Mouse (Mus musculus) MEL (cell line): ENCODE results near the gene Palm3. TPM values are rescaled to one million over a fixed set of nuclear protein-coding genes. Genes with fewer than 3 reads are reported as not detected.

Experiments
- DNase-seq: peaks from one replicate; pipeline ENCODE4 v3.0.0; 2011; ENCODE audit warnings: low read depth, low spot score
- H3K27ac ChIP-seq: 2 replicates; pipeline ENCODE4 v1.5.1; 2012; ENCODE audit warnings: low read depth, mild to moderate bottlenecking, control low read depth, low read length, moderate library complexity; ENCODE audit not compliant: control insufficient read depth
- H3K27me3 ChIP-seq, 2 experiments: fragments of 150-350 bp in 1 of 2; sonication (generic) in 1 of 2; 2 replicates each; pipeline ENCODE4 v1.6.1; 2012; ENCODE audit warnings: low read length in 2 of 2, mild to moderate bottlenecking in 2 of 2, improper control_type of control experiment in 1 of 2, moderate library complexity in 1 of 2; ENCODE audit not compliant: insufficient read depth in 2 of 2, control insufficient read depth in 1 of 2
- H3K36me3 ChIP-seq, 2 experiments: 2 replicates each; pipeline ENCODE4 v1.6.1; 2012 to 2014; ENCODE audit warnings: low read length in 2 of 2, improper control_type of control experiment in 1 of 2, inconsistent platforms in 1 of 2, mild to moderate bottlenecking in 1 of 2; ENCODE audit not compliant: insufficient read depth in 2 of 2, control insufficient read depth in 1 of 2
- H3K4me1 ChIP-seq, 2 experiments: fragments of 150-350 bp in 1 of 2; sonication (generic) in 1 of 2; 2 replicates each; pipeline ENCODE4 v1.6.1; 2012; ENCODE audit warnings: low read length in 2 of 2, improper control_type of control experiment in 1 of 2, mild to moderate bottlenecking in 1 of 2; ENCODE audit not compliant: insufficient read depth in 2 of 2, control insufficient read depth in 1 of 2
- H3K4me3 ChIP-seq, 2 experiments: fragments of 150-350 bp in 1 of 2; sonication (generic) in 1 of 2; 2 replicates each; pipeline ENCODE4 v1.5.1; 2012; ENCODE audit warnings: low read depth in 2 of 2, low read length in 2 of 2, mild to moderate bottlenecking in 2 of 2, moderate library complexity in 2 of 2, control low read depth in 1 of 2, improper control_type of control experiment in 1 of 2; ENCODE audit not compliant: control insufficient read depth in 1 of 2, insufficient read depth in 1 of 2
- H3K79me2 ChIP-seq: 2 replicates; pipeline ENCODE4 v1.6.1; 2012; ENCODE audit warnings: mild to moderate bottlenecking, low read length, moderate library complexity; ENCODE audit not compliant: control insufficient read depth, poor library complexity, insufficient read depth
- H3K9ac ChIP-seq: 2 replicates; pipeline ENCODE4 v1.6.1; 2012; ENCODE audit warnings: low read depth, mild to moderate bottlenecking, control low read depth, low read length, moderate library complexity; ENCODE audit not compliant: control insufficient read depth, poor library complexity, severe bottlenecking
- H3K9me3 ChIP-seq: fragments of 150-350 bp; sonication (generic); replicated peaks from 2 replicates; pipeline ENCODE4 v1.6.1; 2012; ENCODE audit warnings: mild to moderate bottlenecking, low read length, improper control_type of control experiment, moderate library complexity; ENCODE audit not compliant: insufficient read depth
- CHD1 ChIP-seq: IDR thresholded peaks from 2 replicates; pipeline ENCODE4 v1.6.1; 2012; ENCODE audit warnings: low read depth, mild to moderate bottlenecking, inconsistent platforms, low read length, improper control_type of control experiment
- CHD2 ChIP-seq: IDR thresholded peaks from 2 replicates; pipeline ENCODE4 v1.6.1; 2011; ENCODE audit warnings: low read length, improper control_type of control experiment
- ETS1 ChIP-seq: IDR thresholded peaks from 2 replicates; pipeline ENCODE4 v1.6.1; 2012; ENCODE audit warnings: low read depth, mild to moderate bottlenecking, inconsistent platforms, low read length, improper control_type of control experiment, moderate library complexity
- GABPA ChIP-seq: IDR thresholded peaks from 2 replicates; pipeline ENCODE4 v1.6.1; 2012; ENCODE audit warnings: low read depth, mild to moderate bottlenecking, inconsistent platforms, low read length, improper control_type of control experiment, moderate library complexity
- MAX ChIP-seq: IDR thresholded peaks from 2 replicates; pipeline ENCODE4 v1.6.1; 2011; ENCODE audit warnings: low read length, improper control_type of control experiment
- MAZ ChIP-seq: IDR thresholded peaks from 2 replicates; pipeline ENCODE4 v1.6.1; 2012; ENCODE audit warnings: low read depth, mild to moderate bottlenecking, inconsistent platforms, low read length, improper control_type of control experiment
- MXI1 ChIP-seq: IDR thresholded peaks from 2 replicates; pipeline ENCODE4 v1.6.1; 2011; ENCODE audit warnings: mild to moderate bottlenecking, low read depth, low read length, improper control_type of control experiment
- MYC ChIP-seq: IDR thresholded peaks from 2 replicates; pipeline ENCODE4 v1.6.1; 2011; ENCODE audit warnings: low read depth, mild to moderate bottlenecking, low read length, improper control_type of control experiment, moderate library complexity
- NRF1 ChIP-seq: IDR thresholded peaks from 2 replicates; pipeline ENCODE4 v1.6.1; 2014; ENCODE audit warnings: low read depth, mild to moderate bottlenecking, inconsistent platforms, low read length, improper control_type of control experiment, moderate library complexity; ENCODE audit not compliant: poor library complexity, insufficient read depth, severe bottlenecking
- POLR2A ChIP-seq, 2 experiments: IDR thresholded peaks; 2 replicates each; pipeline ENCODE4 v1.6.1; 2011 to 2012; ENCODE audit warnings: low read length in 2 of 2, mild to moderate bottlenecking in 2 of 2, control low read depth in 1 of 2, improper control_type of control experiment in 1 of 2, low read depth in 1 of 2, moderate library complexity in 1 of 2; ENCODE audit not compliant: control insufficient read depth in 1 of 2, insufficient read depth in 1 of 2, poor library complexity in 1 of 2
- POLR2AphosphoS5 ChIP-seq: IDR thresholded peaks from 2 replicates; pipeline ENCODE4 v1.6.1; 2012; ENCODE audit warnings: low read depth, borderline replicate concordance, mild to moderate bottlenecking, inconsistent platforms, low read length, moderate library complexity, mixed read lengths
- RAD21 ChIP-seq: IDR thresholded peaks from 2 replicates; pipeline ENCODE4 v1.6.1; 2011; ENCODE audit warnings: mild to moderate bottlenecking, low read depth, low read length, improper control_type of control experiment
- RCOR1 ChIP-seq: IDR thresholded peaks from 2 replicates; pipeline ENCODE4 v1.6.1; 2012; ENCODE audit warnings: low read depth, mild to moderate bottlenecking, inconsistent platforms, low read length, improper control_type of control experiment
- SIN3A ChIP-seq: IDR thresholded peaks from 2 replicates; pipeline ENCODE4 v1.6.1; 2012; ENCODE audit warnings: low read length, improper control_type of control experiment, inconsistent platforms
- TCF12 ChIP-seq: IDR thresholded peaks from 2 replicates; pipeline ENCODE4 v1.6.1; 2014; ENCODE audit warnings: low read depth, mild to moderate bottlenecking, inconsistent platforms, low read length, improper control_type of control experiment, moderate library complexity
- ZKSCAN1 ChIP-seq: IDR thresholded peaks from 2 replicates; pipeline ENCODE4 v1.6.1; 2012; ENCODE audit warnings: low read depth, mild to moderate bottlenecking, inconsistent platforms, low read length, improper control_type of control experiment, moderate library complexity
- ZMIZ1 ChIP-seq: IDR thresholded peaks from 2 replicates; pipeline ENCODE4 v1.6.1; 2012; ENCODE audit warnings: low read depth, mild to moderate bottlenecking, inconsistent platforms, low read length, improper control_type of control experiment, moderate library complexity
- polyA plus RNA-seq, 2 experiments: library from polyadenylated mRNA; stranded (reverse) in 1 of 2; unstranded in 1 of 2; fragments of >175 nt in 1 of 2; fragments of >200 nt in 1 of 2; gene quantifications; 2 replicates each; pipeline versions ENCODE4 v1.2.1 to v1.2.4; 2012; ENCODE audit warnings: low replicate concordance in 2 of 2, low read depth in 1 of 2; ENCODE audit not compliant: insufficient read length in 2 of 2, insufficient read depth in 1 of 2, missing spikeins in 1 of 2
- total RNA-seq: library from RNA; depleted of rRNA; stranded (reverse); fragments of 300-350 nt; gene quantifications from 2 replicates; pipeline ENCODE4 v1.2.3, GENCODE M21; 2012

Gene Palm3
- total and polyA plus RNA-seq, 3 experiments: 0.65 to 3.6 TPM; not detected in 1

- no peaks in the 10 kb centered on the region for H3K9me3 ChIP-seq
- H3K9ac ChIP-seq: peak overlapping the region; percentile 37
- H3K36me3 ChIP-seq: peaks cover 2 to 10% of the 10 kb centered on the region in 2 experiments
- no peak for TF ChIP-seq ZMIZ1
- 0 out of 2 replicates have a peak, but pooled peaks have one; percentile 58 for TF ChIP-seq MAZ
- no peaks in the 10 kb centered on the region for H3K27me3 ChIP-seq
- peak overlapping the region in 1 of 2 experiments; percentile 46; a peak in 2 of 4 replicates for H3K4me3 ChIP-seq
- peak overlapping the region; percentile 32; the same call in 1 of the 2 replicates for H3K27ac ChIP-seq
- peak; percentile 78 for DNase-seq
- H3K79me2 ChIP-seq: no peaks in the 10 kb centered on the region
- H3K4me1 ChIP-seq: peaks cover 6 to 12% of the 10 kb centered on the region in 2 experiments
Observed at GRCm38 (mm10) chr8:83989243-83989642, 32.0 kb upstream of the Palm3 start.

GRCm38 (mm10) chr8:83990170-83990569 lies 31.1 kb upstream of the Palm3 start:
- H3K9ac ChIP-seq: no peak overlapping the region
- TF ChIP-seq POLR2AphosphoS5: no peak
- TF ChIP-seq SIN3A: no peak
- no peak for TF ChIP-seq MAX
- no peak for TF ChIP-seq CHD1
- no peak for TF ChIP-seq ETS1
- TF ChIP-seq RAD21: no peak
- TF ChIP-seq ZKSCAN1: no peak
- no peak for TF ChIP-seq MYC
- TF ChIP-seq GABPA: no peak
- TF ChIP-seq NRF1: no peak
- TF ChIP-seq CHD2: no peak
- no peak for TF ChIP-seq MXI1
- TF ChIP-seq RCOR1: no peak
- TF ChIP-seq POLR2A (IDR thresholded peaks at IDR 0.05; ENCODE audit: control insufficient read depth in 1 of 2, insufficient read depth in 1 of 2, low read depth in 1 of 2, low read length in 2 of 2, poor library complexity in 1 of 2): no peak
- TF ChIP-seq TCF12: no peak
- TF ChIP-seq, all 39 proteins: peak for 0
- Histone ChIP-seq H3K4me1 (peaks cover 6 to 12% of the 10 kb centered on the region in 2 experiments), H3K36me3 (peaks cover 2 to 10% of the 10 kb centered on the region in 2 experiments), H3K27ac (no peak overlapping the region), H3K79me2 (no peaks in the 10 kb centered on the region), H3K9me3 (no peaks in the 10 kb centered on the region), H3K4me3 (no peak overlapping the region), H3K27me3 (no peaks in the 10 kb centered on the region)
- DNase-seq: no peak
